Mouse (Mus musculus): Measurements from ENCODE around the gene Hecw2.
A peak's percentile ranks its signal among the peaks of the same experiment; 100 is the strongest.

Hecw2 gene

DNA sequence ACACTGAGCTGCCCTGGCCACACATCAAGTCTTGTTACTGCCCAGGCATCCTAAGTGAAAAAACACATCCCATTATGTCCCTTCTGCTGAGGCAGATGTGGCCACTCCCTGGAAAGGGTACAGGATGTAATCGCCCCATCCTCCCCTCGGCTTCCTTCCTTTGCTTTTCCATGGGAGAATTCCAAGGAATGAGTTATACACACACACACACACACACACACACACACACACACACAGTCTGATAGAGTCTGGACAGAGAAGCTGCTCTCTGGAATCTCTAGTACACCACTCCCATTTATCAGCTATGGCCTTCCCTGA, 216.5 kb downstream of the Hecw2 start:
- DNase-seq (ENCODE audit: low spot score in 2 of 2), result no peak

DNA sequence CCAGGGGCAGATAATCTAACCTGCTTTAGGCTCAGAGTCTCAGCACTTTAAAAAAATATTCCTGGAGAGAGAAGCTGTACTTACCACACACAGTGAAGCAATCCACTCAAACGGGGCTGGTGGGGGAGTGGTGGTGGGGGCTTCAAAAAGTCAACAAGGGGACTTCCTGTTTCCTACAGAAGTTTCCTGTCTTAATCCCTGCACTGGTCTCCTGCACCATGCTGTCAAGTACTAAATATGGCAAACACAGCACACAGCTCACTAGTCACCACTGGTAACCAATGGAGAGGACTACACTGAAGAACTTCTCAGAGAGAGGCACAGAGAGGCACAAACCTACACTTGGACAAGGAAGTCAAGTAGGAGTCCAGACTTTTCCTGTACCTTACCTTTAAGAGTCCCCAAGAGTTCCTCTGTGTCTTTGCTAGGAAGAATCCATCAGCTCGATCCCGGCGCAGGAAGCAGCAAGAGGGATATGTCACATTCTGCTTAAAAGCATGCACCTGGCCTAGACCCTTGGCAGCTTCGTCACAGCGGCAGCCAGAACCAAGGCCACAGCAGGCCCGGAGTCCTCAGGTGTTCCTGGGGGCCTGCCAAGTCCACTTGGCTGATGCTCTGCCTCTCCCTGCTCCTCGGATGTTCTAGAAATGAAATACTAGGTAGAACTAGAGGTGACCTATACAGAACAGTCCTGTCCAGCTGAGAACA, 217.0 kb downstream of the Hecw2 start:
- DNase-seq (ENCODE audit: low spot score in 2 of 2), result no peak

DNA sequence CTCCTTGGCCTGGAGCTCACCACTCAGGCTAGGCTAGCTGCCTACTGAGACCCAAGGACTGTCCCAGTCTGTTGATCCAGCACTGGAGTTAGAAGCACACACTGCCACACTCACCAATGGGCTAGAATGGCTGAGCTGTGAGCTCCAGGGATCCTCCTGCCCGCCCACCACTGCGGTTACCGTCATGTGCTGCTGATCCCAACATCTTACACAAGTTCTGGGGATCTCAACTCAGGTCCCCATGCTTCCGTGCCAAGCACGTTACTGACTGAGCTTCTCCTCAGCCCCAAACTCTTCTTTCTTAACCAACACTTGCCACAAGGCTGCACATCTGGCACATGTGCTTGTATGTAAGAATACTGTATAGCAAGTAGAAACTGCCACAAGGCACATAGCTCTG, 218.2 kb downstream of the Hecw2 start:
- no peak for DNase-seq (ENCODE audit: low spot score in 2 of 2)

DNA sequence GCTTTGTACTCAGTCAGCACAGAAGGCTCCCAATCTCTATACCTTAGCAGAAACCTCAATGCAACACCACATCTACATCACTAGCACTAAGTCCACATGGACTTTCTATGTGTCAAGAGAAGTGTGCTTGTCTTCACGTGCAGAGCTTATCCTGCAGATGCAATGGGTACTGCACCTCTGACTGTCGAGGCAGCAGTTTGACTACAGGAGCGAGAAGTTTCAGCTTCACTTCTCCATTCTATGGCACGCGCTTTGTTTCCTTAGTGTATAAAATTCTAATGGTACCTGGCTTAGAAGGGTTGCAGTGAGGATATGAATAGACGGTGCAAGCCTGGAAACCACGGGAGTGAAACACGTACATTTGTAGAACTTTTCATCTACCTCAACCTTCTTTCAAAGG, 218.9 kb downstream of the Hecw2 start:
- DNase-seq (ENCODE audit: low spot score in 2 of 2), result no peak

DNA sequence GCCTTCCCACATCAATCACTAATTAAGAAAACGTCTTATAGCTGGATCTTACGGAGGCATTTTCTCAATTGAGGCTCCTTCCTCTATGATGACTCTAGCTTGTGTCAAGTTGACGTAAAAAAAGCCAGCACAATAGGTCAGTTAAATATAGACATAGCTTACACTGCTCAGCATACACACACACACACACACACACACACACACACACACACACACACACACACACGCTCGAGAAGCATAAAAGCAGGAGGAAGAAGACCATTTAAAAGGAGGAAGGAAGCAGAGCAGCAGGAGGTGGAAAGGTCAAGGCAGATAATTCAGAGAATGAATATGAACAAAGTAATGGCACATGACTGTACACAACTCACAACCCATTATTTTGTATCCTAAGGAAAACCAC, 220.0 kb downstream of the Hecw2 start:
- DNase-seq (ENCODE audit: low spot score in 2 of 2), result no peak

DNA sequence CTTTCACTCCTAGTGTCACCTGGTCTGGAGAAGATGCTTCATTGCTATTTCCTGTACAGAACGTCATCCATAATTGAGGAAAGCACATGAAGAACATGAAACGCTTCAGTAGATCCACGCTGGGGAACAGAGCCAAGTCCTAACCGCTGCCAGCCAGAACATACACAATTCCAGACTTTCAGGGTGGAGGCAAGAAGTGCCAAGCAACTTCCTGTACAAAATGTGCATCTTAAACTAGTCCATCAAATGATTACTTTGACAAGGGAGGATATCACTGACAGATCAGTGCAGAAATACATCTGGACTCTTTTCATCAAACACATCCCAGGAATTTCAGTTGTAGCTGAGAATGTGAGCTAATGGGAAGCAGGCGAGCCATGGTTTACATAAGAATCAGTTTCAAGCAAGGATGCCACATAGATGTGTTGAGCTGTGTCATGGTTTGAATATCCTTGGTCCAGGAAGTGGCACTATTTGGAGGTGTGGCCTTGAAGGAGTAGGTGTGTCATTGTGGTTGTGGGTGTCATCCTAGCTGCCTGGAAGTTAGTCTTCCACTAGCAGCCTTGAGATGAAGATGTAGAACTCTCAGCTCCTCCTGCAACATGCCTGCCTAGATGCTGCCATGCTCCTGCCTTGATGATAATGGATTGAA, 224.5 kb downstream of the Hecw2 start:
- DNase-seq (ENCODE audit: low spot score in 2 of 2), result no peak

DNA sequence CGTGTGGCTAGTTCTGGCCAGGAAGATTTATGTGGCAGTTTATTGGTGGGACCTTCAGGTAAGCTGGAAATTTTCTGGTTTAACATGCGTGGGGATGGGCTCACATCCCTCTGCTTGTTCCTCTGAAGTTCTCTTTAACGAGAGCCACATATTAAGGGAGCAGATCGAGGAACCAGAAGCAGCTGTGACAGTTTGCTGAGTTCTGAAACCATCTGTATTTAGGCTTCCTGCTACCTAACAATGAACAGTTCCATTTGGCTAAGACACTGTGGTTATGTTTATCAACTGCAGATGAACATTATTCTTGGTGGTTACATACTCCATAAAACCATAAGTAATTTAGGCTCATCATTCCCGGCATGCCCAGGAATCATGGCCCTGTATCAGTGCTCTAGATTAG, 242.6 kb downstream of the Hecw2 start:
- no peak for DNase-seq (ENCODE audit: low spot score in 2 of 2)

DNA sequence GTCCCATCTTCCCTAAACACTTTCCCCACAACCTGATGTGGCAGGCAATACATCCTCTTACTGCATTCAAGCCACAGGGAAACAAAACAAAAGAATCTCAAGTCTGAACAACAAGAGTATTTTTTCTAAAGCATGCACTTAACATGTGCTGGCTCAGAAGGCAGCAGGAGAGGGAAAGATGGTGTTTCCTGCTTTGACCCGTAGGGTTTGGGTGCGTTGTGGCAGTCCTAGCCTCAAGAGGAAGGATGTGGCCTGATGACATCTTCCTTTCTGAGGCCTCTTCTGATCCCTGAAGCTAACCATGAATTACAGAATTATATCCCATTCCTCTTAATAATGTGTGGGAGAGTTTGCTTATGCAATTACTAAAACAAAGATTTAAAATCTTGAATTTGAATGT, 249.2 kb downstream of the Hecw2 start:
- no peak for DNase-seq (ENCODE audit: low spot score in 2 of 2)

DNA sequence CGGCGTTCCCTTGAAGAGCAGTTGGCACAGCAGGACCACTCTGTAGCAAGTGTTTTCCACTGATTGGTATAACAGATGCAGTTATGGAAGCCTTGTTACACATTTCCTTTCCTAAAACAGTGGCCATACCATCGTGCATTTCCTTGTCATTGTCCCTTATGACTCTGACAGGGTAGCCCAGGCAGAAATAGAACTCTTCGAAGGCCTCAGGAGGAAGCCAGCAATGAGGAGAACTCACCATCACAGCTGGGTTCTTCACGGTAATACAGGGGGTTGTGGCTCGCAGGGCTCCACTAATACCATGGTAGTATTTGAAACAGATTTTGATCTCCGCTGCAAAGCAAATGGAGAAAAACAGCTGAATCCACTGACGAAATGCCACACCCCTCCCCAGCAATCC, 252.5 kb downstream of the Hecw2 start:
- no peak for DNase-seq (ENCODE audit: low spot score in 2 of 2)

DNA sequence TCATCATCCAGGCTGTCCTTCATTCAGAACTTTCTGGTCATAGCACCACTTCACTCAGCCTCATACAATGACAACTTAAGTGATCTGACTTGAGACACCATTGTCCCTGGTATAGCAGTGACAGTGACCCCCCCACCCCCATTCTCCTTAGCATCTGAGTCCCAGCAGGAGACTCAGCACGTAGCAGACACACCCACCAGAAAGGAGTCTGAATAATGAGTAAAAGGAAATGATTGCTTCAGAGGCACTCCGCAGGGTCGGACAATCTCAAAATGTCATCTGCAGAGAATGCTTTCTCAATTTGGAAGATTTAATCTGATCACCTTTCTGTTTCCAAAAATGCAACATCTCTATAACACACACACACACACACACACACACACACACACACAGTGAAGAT, 253.4 kb downstream of the Hecw2 start:
- no peak for DNase-seq (ENCODE audit: low spot score in 2 of 2)

DNA sequence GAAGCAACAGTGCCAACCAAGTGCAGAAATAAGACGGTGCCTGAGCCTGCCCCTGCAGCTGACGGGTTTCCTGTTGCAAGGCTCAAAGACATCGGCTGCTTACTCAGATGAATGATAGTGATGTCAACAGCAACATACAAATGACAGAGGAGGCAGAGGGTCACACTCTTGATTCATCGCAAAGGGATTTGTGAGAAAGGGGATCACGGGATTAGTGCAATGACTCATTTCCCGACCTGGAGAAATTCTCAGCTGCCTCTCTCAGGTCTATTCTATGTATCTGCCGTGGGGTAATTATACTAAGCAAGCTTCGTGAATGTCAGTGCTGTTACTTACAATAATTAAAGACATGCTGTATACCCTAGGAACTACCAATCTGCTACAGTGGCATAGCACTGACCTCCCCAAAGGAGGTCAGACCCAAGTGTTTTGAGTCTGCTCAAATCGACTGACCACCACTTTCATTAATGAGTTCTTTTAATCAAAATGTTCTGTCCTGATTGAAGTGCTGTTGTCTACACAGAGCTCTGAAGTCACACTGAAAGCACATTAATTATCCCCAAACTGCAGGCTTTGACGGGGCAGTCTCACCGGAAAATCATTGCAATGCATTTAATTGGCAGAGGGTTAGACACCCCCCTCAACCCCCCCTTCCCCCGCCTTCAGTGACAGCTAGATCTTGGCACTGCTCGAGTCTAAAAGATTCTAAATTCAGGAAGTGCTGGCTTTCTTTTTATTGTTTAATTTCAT, 254.5 kb downstream of the Hecw2 start:
- no peak for DNase-seq (ENCODE audit: low spot score in 2 of 2)

DNA sequence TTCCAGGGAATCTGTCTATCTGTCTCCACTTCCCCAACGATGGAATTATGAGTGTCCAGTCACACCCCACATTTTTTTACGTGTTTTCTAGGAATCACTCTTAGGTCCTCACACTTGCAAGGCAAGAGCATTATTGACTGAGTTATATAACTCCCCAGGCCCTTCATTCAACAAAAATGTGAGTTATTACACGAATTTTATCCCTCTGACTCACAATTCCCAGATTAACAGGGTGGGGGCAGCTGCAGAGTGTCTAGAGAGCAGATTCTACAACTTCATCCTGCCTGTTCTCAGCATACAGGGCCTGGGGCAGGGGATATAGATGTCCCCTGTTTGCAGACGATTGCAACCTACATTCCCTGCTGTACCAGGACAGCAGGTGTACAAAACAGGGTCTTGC, 255.7 kb downstream of the Hecw2 start:
- DNase-seq (ENCODE audit: low spot score in 2 of 2), result no peak

DNA sequence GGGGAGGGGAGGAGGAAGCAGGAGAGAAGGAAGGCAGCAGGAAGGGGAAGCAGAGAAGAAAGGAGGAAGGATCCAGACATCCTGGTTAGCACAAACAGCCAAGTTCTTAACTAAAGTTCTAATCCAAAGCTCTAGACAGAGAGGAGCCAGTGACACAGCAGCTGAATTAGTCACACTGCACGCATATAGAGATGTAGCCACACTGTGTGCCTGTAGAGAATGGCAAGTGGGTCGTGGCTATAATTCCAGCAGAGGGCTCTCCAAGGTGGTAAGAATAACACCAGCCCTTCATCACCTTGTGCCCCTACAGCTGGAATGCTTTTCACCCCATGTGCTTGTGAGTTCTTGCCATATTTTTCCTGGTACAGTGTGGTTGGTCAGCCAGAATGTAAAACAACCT, 261.7 kb downstream of the Hecw2 start:
- no peak for DNase-seq (ENCODE audit: low spot score in 2 of 2)

DNA sequence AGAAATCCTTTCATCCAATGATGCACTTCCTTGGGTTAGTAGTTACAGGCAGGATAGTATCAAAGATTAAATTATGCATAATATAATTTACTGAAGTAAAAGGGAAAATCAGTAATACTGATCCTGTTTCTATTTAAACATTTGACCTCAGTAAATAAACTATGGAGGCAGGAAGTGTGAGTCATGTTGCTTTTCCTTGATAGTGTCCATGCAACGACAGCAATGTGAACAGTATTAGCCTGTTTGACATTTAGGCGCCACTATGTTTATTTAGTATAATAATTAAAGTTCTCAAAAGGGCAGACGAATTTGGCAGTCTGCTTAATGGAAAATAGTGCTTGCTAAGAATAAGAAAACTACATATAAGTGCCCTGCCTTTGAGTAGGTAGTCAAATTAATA, 263.7 kb downstream of the Hecw2 start:
- no peak for DNase-seq (ENCODE audit: low spot score in 2 of 2)

DNA sequence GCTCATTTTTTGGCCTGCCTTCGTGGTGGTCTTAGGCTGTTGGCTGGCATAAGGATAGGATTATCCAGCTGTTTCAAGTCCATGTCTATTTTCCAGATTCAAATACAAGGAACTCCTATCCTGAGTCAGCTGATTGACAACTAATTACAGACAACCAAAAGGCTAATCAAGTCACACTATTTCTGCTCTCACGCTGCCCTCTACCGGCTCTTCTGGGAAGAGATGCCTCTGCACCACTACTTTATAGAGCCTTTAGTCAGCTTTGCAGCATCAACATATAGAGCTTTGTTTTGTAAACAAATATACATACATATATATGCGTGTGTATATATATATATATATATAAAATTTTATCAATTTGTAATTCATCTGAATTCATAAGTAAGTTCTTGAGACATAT, 267.4 kb downstream of the Hecw2 start:
- DNase-seq (ENCODE audit: low spot score in 2 of 2), result peak in 1 of 2 experiments; percentile 29

DNA sequence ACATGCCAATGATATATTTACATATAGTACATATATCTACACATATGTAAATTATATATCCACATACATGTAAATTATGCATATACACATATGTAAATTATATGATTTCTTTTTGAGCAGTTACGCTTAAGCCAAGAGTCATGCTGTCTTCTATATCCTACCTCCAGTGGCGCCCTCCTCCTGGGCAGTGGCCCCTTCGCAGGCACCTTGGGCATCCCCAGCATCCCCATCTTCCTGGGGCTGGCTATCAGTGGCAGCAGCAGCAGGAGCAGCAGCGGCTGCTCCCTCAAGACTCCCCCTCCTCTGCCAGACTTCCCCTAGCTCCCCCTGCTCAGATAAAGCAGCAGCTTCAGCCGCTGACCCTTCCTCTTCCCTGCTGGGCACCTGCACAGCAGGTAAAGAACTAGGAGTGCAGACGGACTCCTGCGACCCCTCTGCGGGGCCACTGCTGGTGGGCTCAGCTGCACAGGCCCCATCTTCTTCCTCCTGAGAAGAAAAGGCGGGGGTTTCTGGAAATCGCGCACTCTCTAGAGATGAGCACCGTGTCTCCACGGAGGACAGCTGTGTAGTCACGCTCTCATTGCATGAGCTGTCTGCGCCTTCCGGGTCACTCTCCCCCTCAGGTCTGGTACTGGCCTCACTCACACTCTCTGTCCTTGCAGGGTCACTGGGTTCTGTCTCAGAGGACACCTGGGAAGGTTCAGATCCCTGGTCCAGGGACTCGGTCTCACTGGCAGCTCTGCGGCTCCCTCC, 269.6 kb downstream of the Hecw2 start:
- no peak for DNase-seq (ENCODE audit: low spot score in 2 of 2)

DNA sequence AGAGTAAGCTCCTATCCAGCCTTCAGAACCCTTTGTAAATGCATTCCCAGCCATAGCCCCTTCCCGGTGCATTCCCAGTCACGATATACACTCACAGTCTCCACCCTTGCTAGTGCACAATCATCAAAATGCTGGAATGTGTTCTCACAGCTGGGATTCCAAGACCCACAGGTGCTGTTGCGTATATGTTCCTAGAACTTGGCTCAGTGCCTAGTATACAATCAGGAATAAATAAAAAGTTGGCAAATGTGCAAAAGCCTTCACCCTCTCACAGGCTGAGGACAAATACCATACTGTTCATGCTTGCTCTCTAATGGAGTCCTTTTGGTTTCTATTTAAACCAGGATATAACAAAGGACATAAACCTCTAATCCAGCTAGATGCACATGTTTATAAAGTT, 283.1 kb downstream of the Hecw2 start:
- DNase-seq (ENCODE audit: low spot score in 2 of 2), result no peak

DNA sequence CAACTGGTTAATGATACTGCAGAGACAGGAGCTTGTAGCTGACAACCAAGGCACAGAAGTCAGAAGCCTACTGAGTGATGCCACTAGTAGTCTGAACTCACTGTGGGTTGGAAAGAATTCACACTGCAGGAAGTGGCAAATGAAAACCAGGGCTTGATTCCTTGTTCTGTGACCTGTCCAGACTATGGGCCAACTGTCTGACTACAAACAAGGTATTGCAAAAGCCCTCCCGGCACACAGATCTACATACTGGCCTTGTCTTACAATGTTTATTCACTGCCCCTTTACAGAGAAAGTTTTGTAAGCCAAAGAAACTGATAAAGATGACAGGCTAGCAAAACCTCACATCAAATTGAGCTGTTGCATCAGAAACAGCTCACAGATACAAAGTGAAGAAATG, 284.7 kb downstream of the Hecw2 start:
- DNase-seq (ENCODE audit: low spot score in 2 of 2), result no peak

DNA sequence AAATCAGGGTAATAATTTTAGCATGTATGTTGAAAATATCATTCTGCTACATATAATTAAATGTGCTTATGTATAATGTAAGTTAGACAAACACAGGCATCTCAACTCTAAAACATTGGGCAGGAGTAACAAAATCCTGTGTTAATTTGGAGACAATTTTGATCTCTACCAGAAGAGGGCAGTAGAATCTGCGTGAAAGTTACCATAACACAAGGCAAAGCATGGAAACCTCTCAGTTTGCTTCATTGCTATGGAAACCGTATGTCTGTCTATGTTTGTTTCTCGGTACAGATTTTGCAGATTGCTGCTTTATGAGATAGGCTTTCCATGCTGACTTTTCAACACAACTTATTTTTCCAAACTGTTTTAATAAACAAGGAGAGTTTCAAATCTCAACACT, 285.9 kb downstream of the Hecw2 start:
- DNase-seq (ENCODE audit: low spot score in 2 of 2), result no peak

DNA sequence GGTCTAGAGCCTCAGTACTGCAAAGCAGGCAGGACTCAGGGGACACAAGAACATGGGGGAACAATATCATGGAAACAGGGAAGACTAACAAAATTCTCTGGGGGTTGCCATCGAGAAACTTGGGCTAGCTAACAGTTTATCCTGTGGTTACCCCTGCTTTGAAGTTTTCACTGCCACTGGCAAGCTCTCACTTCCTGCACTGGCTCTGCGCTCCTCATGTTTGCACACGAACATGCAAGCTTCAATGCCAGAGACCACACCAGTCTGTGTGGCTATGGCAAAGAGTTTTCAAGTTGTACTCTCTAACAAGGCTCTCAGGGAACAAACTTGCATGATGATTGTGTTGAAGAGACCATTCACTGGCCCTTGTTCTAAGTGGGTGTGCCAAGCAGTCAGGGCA, 288.8 kb downstream of the Hecw2 start:
- no peak for DNase-seq (ENCODE audit: low spot score in 2 of 2)

DNA sequence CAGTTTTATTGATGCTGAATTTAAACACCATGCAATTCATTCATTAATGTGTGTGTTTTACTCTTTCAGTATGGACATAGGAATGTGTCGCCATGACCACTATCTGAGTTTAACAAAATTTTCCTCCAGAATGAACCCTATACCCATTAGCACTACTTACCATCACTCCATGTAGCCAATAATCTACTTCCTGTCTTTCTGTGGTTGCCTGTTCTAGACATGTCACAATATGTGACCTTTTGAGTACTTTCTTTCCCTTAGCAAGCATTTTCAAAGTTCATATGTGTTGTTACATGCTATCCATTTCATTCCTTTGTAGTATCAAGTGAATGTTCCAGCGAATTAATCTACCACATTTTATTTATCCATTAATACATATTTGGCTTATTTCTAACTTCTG, 294.6 kb downstream of the Hecw2 start:
- DNase-seq (ENCODE audit: low spot score in 2 of 2), result no peak

DNA sequence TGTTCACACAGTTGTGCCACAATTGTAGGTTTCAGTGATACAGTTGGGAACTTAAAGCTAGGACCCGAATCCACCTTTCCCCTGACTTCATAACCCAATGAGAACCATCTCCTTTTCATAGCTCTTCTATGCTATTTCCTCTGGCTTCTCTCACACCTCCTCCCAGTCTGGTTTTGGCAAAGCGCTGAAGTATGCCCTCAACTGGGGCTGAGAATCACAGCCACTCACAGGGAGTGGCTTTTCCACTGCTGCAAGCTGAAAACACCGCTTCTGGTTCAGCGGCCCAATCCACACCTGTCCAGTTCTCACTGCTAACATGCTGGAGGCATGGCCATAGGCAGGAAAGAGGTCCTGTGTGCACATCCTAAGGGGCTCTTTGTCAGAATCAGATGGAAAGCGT, 300.7 kb downstream of the Hecw2 start:
- DNase-seq (ENCODE audit: low spot score in 2 of 2), result no peak

DNA sequence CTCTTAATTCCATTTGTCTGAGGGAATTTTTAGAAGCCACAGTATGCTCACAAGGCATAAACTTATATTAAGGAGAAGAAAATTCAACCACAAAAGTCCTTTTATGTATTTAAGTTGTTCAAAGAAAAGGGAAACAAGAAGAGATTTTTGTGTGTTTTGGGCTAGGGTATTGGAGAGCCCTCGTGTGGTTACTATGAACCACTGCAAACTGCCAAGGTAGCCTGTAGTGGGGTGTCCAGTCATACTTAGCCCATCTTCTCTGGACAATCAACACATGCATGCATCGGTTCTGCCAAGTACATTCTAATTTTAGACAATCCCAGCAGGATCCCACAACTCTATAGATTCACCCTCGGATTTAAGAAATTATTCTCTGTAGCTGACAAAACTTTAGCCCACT, 304.6 kb downstream of the Hecw2 start:
- no peak for DNase-seq (ENCODE audit: low spot score in 2 of 2)
